ENCODE assay signal across 22 mouse cellular contexts in genomic region chr16:50610580-50610979, GRCm38 (mm10). TPM values are rescaled to one million over a fixed set of nuclear protein-coding genes. Genes with fewer than 3 reads are reported as not detected.
DNase-seq lines count a peak whose midpoint lies in the region; ATAC-seq lines count a peak whose summit lies in the region.
"Had no signal": no experiment of that assay in that cellular context is flagged by ENCODE, and none has a peak within 500 bp of the region (broad histone marks: within the 10 kb centered on the region; RNA-seq: fewer than 3 reads in every experiment).

No protein-coding gene starts in this region.

- H3K4me1 ChIP-seq in midbrain, embryonic 15.5 days, result peaks cover 10% of the 10 kb centered on the region; the same call in 1 of the 2 replicates
- H3K4me1 ChIP-seq: embryonic facial prominence, embryonic 13.5 days; neural tube, embryonic 13.5 days had no signal

- no peak overlapping the region for H3K27ac ChIP-seq in midbrain, embryonic 15.5 days
- H3K27ac ChIP-seq: embryonic facial prominence, embryonic 13.5 days; neural tube, embryonic 13.5 days had no signal

- H3K36me3 ChIP-seq in midbrain, embryonic 15.5 days (replicated peaks), result no peaks in the 10 kb centered on the region
- H3K36me3 ChIP-seq: embryonic facial prominence, embryonic 13.5 days; neural tube, embryonic 13.5 days had no signal

- H3K9ac ChIP-seq in midbrain, embryonic 15.5 days, result no peak overlapping the region
- H3K9ac ChIP-seq: embryonic facial prominence, embryonic 13.5 days; lung, embryonic 14.5 days; neural tube, embryonic 13.5 days had no signal

- no peaks in the 10 kb centered on the region for H3K9me3 ChIP-seq in midbrain, embryonic 15.5 days
- H3K9me3 ChIP-seq: embryonic facial prominence, embryonic 13.5 days; neural tube, embryonic 13.5 days had no signal

- H3K4me3 ChIP-seq in midbrain, embryonic 15.5 days, result no peak overlapping the region
- H3K4me3 ChIP-seq: embryonic facial prominence, embryonic 13.5 days; neural tube, embryonic 13.5 days had no signal

- 85% methylated on average over 5 of the region's 5 CpGs for WGBS in midbrain, embryonic 15.5 days

- ATAC-seq in midbrain, embryonic 15.5 days (replicated peaks), result no peak
- ATAC-seq: forebrain, embryonic 14.5 days; hindbrain, embryonic 16.5 days; midbrain, embryonic 16.5 days had no signal

- DNase-seq in heart, adult 11 months, result peak; percentile 70
- no peak for DNase-seq in heart, adult 9 months (ENCODE audit: low spot score in 2 of 2)
- peak; percentile 88 for DNase-seq in brain, adult 2 months (ENCODE audit: low read depth, low spot score)
- peak; percentile 17 to 23 for DNase-seq in layer of hippocampus, adult 8-10 months (ENCODE audit: low spot score in 2 of 2)
- peak; percentile 5 for DNase-seq in right cerebral cortex, postnatal 14 days
- no peak for DNase-seq in thymus, postnatal 0 days (ENCODE audit: low spot score)
- DNase-seq in gastrocnemius, adult 18-20 months (ENCODE audit: low spot score), result no peak
- DNase-seq: heart, adult 18-20 months; heart, postnatal 10 days; kidney, adult 8-10 months; liver; lung, embryonic 14.5 days had no signal

- no peak overlapping the region for H3K4me2 ChIP-seq in midbrain, embryonic 15.5 days
- H3K4me2 ChIP-seq: embryonic facial prominence, embryonic 13.5 days; lung, embryonic 14.5 days; neural tube, embryonic 13.5 days had no signal

- peaks cover 22% of the 10 kb centered on the region for H3K27me3 ChIP-seq in midbrain, embryonic 15.5 days (replicated peaks)
- H3K27me3 ChIP-seq: embryonic facial prominence, embryonic 13.5 days; neural tube, embryonic 13.5 days had no signal

RNA-seq across cellular contexts. Expression of gene Ccdc54, which starts 19.6 kb away (rescaled TPM):
- not detected for total RNA-seq in layer of hippocampus, adult 8-10 months (2022)
- not detected in 2 replicates for polyA plus RNA-seq in thymus, postnatal 0 days (2015; fragmentation: Nextera tagmentation; extraction: Ambion mirVana)
- polyA plus RNA-seq in midbrain, embryonic 15.5 days (2015; fragmentation: Nextera tagmentation; extraction: Ambion mirVana), result not detected in 2 replicates
- not detected for total RNA-seq in gastrocnemius, adult 18-20 months (2021)
- total RNA-seq: adrenal gland, postnatal 4 days; ES-E14; heart, adult 18-20 months; heart, postnatal 10 days had no signal
- polyA plus RNA-seq: C2C12; embryonic facial prominence, embryonic 13.5 days; forebrain, embryonic 14.5 days; hindbrain, embryonic 16.5 days; large intestine, adult 2 months; lung, embryonic 14.5 days; midbrain, embryonic 16.5 days; neural tube, embryonic 13.5 days had no signal

Comparison
In these comparisons a context has a peak if more than half of its experiments do, and no peak if none do; other contexts are left out.
1. DNase-seq: peak in heart, adult 11 months (single experiment), brain, adult 2 months (single experiment), layer of hippocampus, adult 8-10 months (2 of 2) and right cerebral cortex, postnatal 14 days (single experiment); none in heart, adult 9 months (0 of 2), thymus, postnatal 0 days (single experiment) and gastrocnemius, adult 18-20 months (single experiment).